Mouse (Mus musculus) retina, postnatal 1 day (tissue): Measurements from ENCODE around the gene Rps25.
"Not testable (repeated sequence)": the region's sequence is repeated elsewhere in the genome, so short reads cannot be mapped to it uniquely, and the experiment has no call there.

Experiments
- DNase-seq: peaks from one replicate; pipeline ENCODE4 v3.0.0-alpha.2; 2012

Gene Rps25

GRCm38 (mm10) chr9:44405011-44405410 lies 1.9 kb upstream of the Rps25 start:
- DNase-seq, result no peak

GRCm38 (mm10) chr9:44407752-44408097 lies 786 bp downstream of the Rps25 start:
- no peak for DNase-seq

DNA sequence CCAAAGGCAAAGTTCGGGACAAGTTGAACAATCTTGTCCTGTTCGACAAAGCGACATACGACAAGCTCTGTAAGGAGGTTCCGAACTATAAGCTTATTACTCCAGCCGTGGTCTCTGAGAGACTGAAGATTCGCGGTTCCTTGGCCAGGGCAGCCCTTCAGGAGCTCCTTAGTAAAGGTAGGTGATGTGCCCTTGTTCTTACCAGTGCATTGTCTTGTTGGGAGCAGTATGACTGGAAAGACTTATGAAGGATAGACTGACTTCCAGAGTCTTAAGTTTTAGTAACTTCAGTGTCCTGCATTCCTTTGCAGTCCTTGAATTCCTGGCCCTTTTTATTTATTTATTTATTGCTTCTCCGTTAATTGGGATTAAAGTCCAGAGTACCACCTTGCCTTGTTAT lies 1.8 kb downstream of the Rps25 start:
- DNase-seq, result not testable (repeated sequence)

- DNase-seq, result no peak
Measured at GRCm38 (mm10) chr9:44410647-44411336, 3.9 kb downstream of the Rps25 start.

- DNase-seq, result no peak
Measured at GRCm38 (mm10) chr9:44411601-44412130, 4.7 kb downstream of the Rps25 start.

- no peak for DNase-seq
Measured at GRCm38 (mm10) chr9:44412306-44412705, 5.4 kb downstream of the Rps25 start.

GRCm38 (mm10) chr9:44412781-44413180 lies 5.8 kb downstream of the Rps25 start:
- DNase-seq, result no peak

- no peak for DNase-seq
Measured at GRCm38 (mm10) chr9:44417156-44417891, 10.4 kb downstream of the Rps25 start.

GRCm38 (mm10) chr9:44417892-44418363 lies 11.0 kb downstream of the Rps25 start:
- DNase-seq, result peak; percentile 96

- peak; percentile 44 for DNase-seq
Measured at GRCm38 (mm10) chr9:44418519-44419385, 11.8 kb downstream of the Rps25 start, which contains the start of gene Ccdc84. Ccdc84 (minus strand) TSS chr9:44418569.

- DNase-seq, result not testable (repeated sequence)
Measured at GRCm38 (mm10) chr9:44419730-44420129, 12.8 kb downstream of the Rps25 start.

GRCm38 (mm10) chr9:44420280-44420898 lies 13.4 kb downstream of the Rps25 start:
- DNase-seq, result no peak

GRCm38 (mm10) chr9:44423576-44423975 lies 16.6 kb downstream of the Rps25 start:
- no peak for DNase-seq

- no peak for DNase-seq
Measured at GRCm38 (mm10) chr9:44432577-44433185, 25.7 kb downstream of the Rps25 start.

GRCm38 (mm10) chr9:44435747-44436146 lies 28.8 kb downstream of the Rps25 start:
- DNase-seq, result no peak

- no peak for DNase-seq
Measured at GRCm38 (mm10) chr9:44440961-44441360, 34.0 kb downstream of the Rps25 start, which contains the start of gene Foxr1. Foxr1 (minus strand) TSS chr9:44441136.

DNA sequence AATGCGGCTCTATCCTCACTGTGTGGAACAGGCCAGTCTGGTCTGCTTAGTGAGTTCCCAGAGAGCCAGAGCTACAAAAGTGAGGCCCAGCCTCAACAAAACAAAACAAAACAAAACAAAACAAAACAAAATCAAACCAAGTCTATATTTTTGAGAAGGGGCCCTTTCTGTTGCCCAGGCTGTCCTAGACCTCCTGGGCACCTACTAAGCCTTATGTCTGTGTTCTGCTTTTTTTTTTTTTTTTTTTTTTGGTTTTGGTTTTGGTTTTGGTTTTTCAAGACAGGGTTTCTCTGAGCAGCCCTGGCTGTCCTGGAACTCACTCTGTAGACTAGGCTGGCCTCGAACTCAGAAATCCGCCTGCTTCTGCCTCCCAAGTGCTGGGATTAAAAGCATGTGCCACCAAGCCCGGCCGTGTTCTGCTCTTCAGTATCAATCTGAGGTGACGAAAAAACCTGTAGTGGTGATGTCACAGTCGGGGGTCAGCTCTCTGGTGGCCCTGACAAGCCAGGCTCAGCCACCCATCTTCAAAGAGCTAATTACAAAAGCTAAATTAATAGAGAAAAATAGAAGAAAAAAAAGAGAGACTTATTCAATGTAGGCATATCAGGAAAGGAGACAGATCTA lies 37.6 kb downstream of the Rps25 start:
- DNase-seq, result not testable (repeated sequence)

DNA sequence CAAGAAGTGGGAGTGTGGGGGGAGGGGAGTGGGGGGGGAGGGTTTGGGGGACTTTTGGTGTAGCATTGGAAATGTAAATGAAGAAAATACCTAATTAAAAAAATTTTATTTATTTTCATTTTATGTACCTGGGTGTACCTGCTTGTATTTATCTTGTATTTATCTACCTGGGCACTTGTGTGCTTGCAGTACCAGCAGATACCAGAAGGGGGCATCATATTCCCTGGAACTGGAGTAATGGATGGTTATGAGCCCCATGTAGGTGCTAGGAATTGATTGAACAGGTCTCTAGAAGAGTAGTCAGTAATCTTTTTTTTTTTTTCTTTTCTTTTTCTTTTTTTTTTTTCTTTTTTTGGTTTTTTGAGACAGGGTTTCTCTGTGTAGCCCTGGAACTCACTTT lies 43.4 kb downstream of the Rps25 start:
- DNase-seq, result peak; percentile 26

DNA sequence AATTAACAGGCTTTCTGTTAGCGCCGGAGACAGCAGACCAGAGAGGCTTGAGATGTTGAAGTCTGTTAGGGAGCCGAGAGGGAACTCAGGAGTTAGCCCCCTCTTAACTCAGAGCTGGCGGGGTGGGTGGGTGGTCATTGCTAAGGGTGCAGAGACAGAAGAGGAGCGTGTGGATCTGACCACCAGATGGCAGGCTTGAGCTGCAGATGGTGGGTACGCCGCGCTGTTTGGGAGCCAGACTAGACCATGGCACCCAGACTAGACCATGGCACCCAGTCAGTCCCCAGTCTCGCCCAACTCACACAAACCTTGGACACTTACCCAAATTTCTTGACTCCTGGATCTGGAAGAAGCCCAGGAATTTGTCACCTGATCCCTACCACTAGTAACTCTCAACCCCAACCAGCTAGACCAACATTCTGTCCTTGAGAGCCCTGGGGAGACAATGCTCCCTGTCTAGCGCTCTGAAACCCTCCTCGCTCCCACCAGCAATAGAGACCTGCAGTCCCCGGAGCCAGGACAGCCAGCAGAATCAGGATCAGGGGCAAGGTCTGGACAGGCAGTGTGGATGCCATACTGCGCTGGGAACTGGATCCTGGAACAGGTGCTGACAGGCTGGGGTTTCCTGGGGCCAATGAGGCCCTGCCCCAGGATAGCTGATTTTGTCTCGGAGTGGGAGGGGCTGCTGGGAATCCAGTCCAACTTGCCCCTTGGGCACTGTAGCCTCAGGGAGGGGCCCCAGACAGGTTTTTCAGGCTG lies 47.4 kb downstream of the Rps25 start:
- peak; percentile 89 for DNase-seq

- no peak for DNase-seq
Measured at GRCm38 (mm10) chr9:44454891-44455220, 47.9 kb downstream of the Rps25 start, which contains the start of gene Upk2. Upk2 (minus strand) TSS chr9:44454976.
